Mouse (Mus musculus) intestine, postnatal 0 days (tissue): Measurements from ENCODE around the gene C2cd2. TPM values are rescaled to one million over a fixed set of nuclear protein-coding genes. Genes with fewer than 3 reads are reported as not detected.
"Not testable (repeated sequence)": the region's sequence is repeated elsewhere in the genome, so short reads cannot be mapped to it uniquely, and the experiment has no call there.

Experiments
- ATAC-seq: fragments of 200-750 bp; cut with Nextera tagmentation; 2 replicates; pipeline ENCODE4 v1.8.0; 2017; ENCODE audit warnings: mild to moderate bottlenecking, moderate TSS enrichment, moderate library complexity
- H3K27ac ChIP-seq: fragments of 300-500 bp; sonication (generic); 2 replicates; pipeline ENCODE4 v1.5.1; 2014; ENCODE audit warnings: mild to moderate bottlenecking, low read depth, low read length, moderate library complexity
- H3K27me3 ChIP-seq: fragments of 300-500 bp; sonication (generic); replicated peaks from 2 replicates; pipeline ENCODE4 v1.6.1; 2014; ENCODE audit warnings: low read length, mixed read lengths; ENCODE audit not compliant: control insufficient read depth, insufficient read depth
- H3K36me3 ChIP-seq: fragments of 300-500 bp; sonication (generic); 2 replicates; pipeline ENCODE4 v1.6.1; 2014; ENCODE audit warnings: mild to moderate bottlenecking, moderate library complexity; ENCODE audit not compliant: control insufficient read depth, insufficient read depth
- H3K4me1 ChIP-seq: fragments of 300-500 bp; sonication (generic); replicated peaks from 2 replicates; pipeline ENCODE4 v1.6.1; 2014; ENCODE audit warnings: antibody characterized with exemption, low read length, mixed read lengths; ENCODE audit not compliant: control insufficient read depth, insufficient read depth
- H3K4me2 ChIP-seq: fragments of 300-500 bp; sonication (generic); replicated peaks from 2 replicates; pipeline ENCODE4 v1.6.1; 2014; ENCODE audit warnings: low read depth, mild to moderate bottlenecking, moderate library complexity
- H3K4me3 ChIP-seq: fragments of 300-500 bp; sonication (generic); 2 replicates; pipeline ENCODE4 v1.5.1; 2014; ENCODE audit warnings: low read depth, low read length
- H3K9ac ChIP-seq: fragments of 300-500 bp; sonication (generic); 2 replicates; pipeline ENCODE4 v1.6.1; 2014; ENCODE audit warnings: mild to moderate bottlenecking, low read depth, low read length
- H3K9me3 ChIP-seq: fragments of 300-500 bp; sonication (generic); 2 replicates; pipeline ENCODE4 v1.6.1; 2016; ENCODE audit warnings: mixed run types; ENCODE audit not compliant: control insufficient read depth
- CTCF ChIP-seq: sonication (generic); IDR thresholded peaks from 2 replicates; pipeline ENCODE4 v1.5.1; 2016; ENCODE audit warnings: low read depth, mild to moderate bottlenecking, control low read depth, antibody characterized with exemption, moderate library complexity
- WGBS: fragments of 180-500 bp; shearing (Covaris S2); extraction: QIAGEN DNeasy Blood & Tissue Kit; methylation state at CpG from one replicate; pipeline ENCODE4 v1.1.7; 2014; 5-methylcytosine and 5-hydroxymethylcytosine counted together
- polyA plus RNA-seq: library from polyadenylated mRNA; unstranded; fragments of >200 nt; fragmentation: Nextera tagmentation; extraction: Ambion mirVana; gene quantifications from 2 replicates; pipeline ENCODE4 v1.2.1, GENCODE M21; 2015

The C2cd2 gene
- polyA plus RNA-seq, 1 experiment from 2014 or later, result 12.7 TPM

- H3K4me3 ChIP-seq, result no peak overlapping the region
- no peak overlapping the region for H3K9ac ChIP-seq
- peaks cover 54% of the 10 kb centered on the region for H3K36me3 ChIP-seq
- ATAC-seq, result no peak
- H3K4me1 ChIP-seq, result 0 out of 2 replicates have a peak, but pooled peaks cover 3% of the 10 kb centered on the region
- H3K4me2 ChIP-seq, result no peak overlapping the region
- no peaks in the 10 kb centered on the region for H3K27me3 ChIP-seq
- TF ChIP-seq CTCF, result no peak
- no peaks in the 10 kb centered on the region for H3K9me3 ChIP-seq
- WGBS, result 91% methylated on average over 4 of the region's 4 CpGs
- no peak overlapping the region for H3K27ac ChIP-seq
Observed at GRCm38 (mm10) chr16:97952371-97952770, 10.0 kb downstream of the C2cd2 start.

GRCm38 (mm10) chr16:97950061-97950460, 12.3 kb downstream of the C2cd2 start:
- ATAC-seq, result no peak
- no peak for TF ChIP-seq CTCF
- Histone ChIP-seq H3K4me1 (0 out of 2 replicates have a peak, but pooled peaks cover 3% of the 10 kb centered on the region), H3K36me3 (peaks cover 41% of the 10 kb centered on the region), H3K27me3 (no peaks in the 10 kb centered on the region), H3K9ac (no peak overlapping the region), H3K4me2 (no peak overlapping the region), H3K9me3 (no peaks in the 10 kb centered on the region), H3K4me3 (no peak overlapping the region), H3K27ac (no peak overlapping the region)
- 96% methylated on average over 8 of the region's 8 CpGs for WGBS

- H3K36me3 ChIP-seq, result peaks cover 39% of the 10 kb centered on the region
- H3K4me1 ChIP-seq, result no peaks in the 10 kb centered on the region
- ATAC-seq, result no peak
- no peaks in the 10 kb centered on the region for H3K27me3 ChIP-seq
- H3K4me3 ChIP-seq, result no peak overlapping the region
- H3K27ac ChIP-seq, result no peak overlapping the region
- no peaks in the 10 kb centered on the region for H3K9me3 ChIP-seq
- WGBS, result 80% methylated on average over 4 of the region's 4 CpGs
- no peak overlapping the region for H3K9ac ChIP-seq
- no peak overlapping the region for H3K4me2 ChIP-seq
- TF ChIP-seq CTCF, result no peak
Observed at GRCm38 (mm10) chr16:97948836-97949235, 13.6 kb downstream of the C2cd2 start.

GRCm38 (mm10) chr16:97946993-97947392, 15.4 kb downstream of the C2cd2 start:
- WGBS, result 84% methylated on average over 2 of the region's 2 CpGs

GRCm38 (mm10) chr16:97941844-97942243, 20.6 kb downstream of the C2cd2 start:
- H3K4me2 ChIP-seq, result no peak overlapping the region
- H3K4me1 ChIP-seq, result no peaks in the 10 kb centered on the region
- H3K4me3 ChIP-seq, result no peak overlapping the region
- ATAC-seq, result no peak
- no peak overlapping the region for H3K9ac ChIP-seq
- no peak for TF ChIP-seq CTCF
- no peaks in the 10 kb centered on the region for H3K9me3 ChIP-seq
- H3K36me3 ChIP-seq, result no peaks in the 10 kb centered on the region
- no peak overlapping the region for H3K27ac ChIP-seq
- H3K27me3 ChIP-seq, result no peaks in the 10 kb centered on the region

More at GRCm38 (mm10) chr16:97946993-97947392, 15.4 kb downstream of the C2cd2 start:
- H3K4me3 ChIP-seq, H3K27ac ChIP-seq, H3K27me3 ChIP-seq, ATAC-seq, H3K9me3 ChIP-seq, H3K9ac ChIP-seq, H3K4me2 ChIP-seq, H3K4me1 ChIP-seq: not testable (repeated sequence)
- H3K36me3 ChIP-seq, result peaks cover 28% of the 10 kb centered on the region

GRCm38 (mm10) chr16:97940471-97940973, 21.9 kb downstream of the C2cd2 start:
- Histone ChIP-seq H3K9ac (no peak overlapping the region), H3K27ac (no peak overlapping the region), H3K27me3 (no peaks in the 10 kb centered on the region), H3K9me3 (no peaks in the 10 kb centered on the region), H3K4me3 (no peak overlapping the region), H3K36me3 (no peaks in the 10 kb centered on the region), H3K4me1 (no peaks in the 10 kb centered on the region), H3K4me2 (no peak overlapping the region)
- WGBS, result 87% methylated on average over 3 of the region's 3 CpGs
- TF ChIP-seq CTCF, result peak; percentile 20; the same call in 1 of the 2 replicates
- ATAC-seq, result no peak

- Histone ChIP-seq H3K4me1 (no peaks in the 10 kb centered on the region), H3K9me3 (no peaks in the 10 kb centered on the region), H3K4me3 (no peak overlapping the region), H3K27me3 (no peaks in the 10 kb centered on the region), H3K27ac (no peak overlapping the region), H3K9ac (no peak overlapping the region), H3K36me3 (no peaks in the 10 kb centered on the region), H3K4me2 (no peak overlapping the region)
- ATAC-seq, result no peak
- TF ChIP-seq CTCF, result no peak
- 84% methylated on average over 3 of the region's 3 CpGs for WGBS
Observed at GRCm38 (mm10) chr16:97935815-97936214, 26.6 kb downstream of the C2cd2 start.
